Mouse (Mus musculus): ENCODE results near the gene Aqp7.

The Aqp7 gene

GRCm38 (mm10) chr4:41063351-41063750, 15.4 kb upstream of the Aqp7 start:
- no peak for DNase-seq (ENCODE audit: low spot score in 2 of 2)

GRCm38 (mm10) chr4:41057361-41057760, 9.4 kb upstream of the Aqp7 start:
- no peak for DNase-seq (ENCODE audit: low spot score in 2 of 2)

- no peak for DNase-seq (ENCODE audit: low spot score in 2 of 2)
Observed at GRCm38 (mm10) chr4:41056742-41057332, 8.9 kb upstream of the Aqp7 start.

GRCm38 (mm10) chr4:41056253-41056652, 8.3 kb upstream of the Aqp7 start:
- DNase-seq (ENCODE audit: low spot score in 2 of 2) = no peak

GRCm38 (mm10) chr4:41055111-41055510, 7.2 kb upstream of the Aqp7 start:
- no peak for DNase-seq (ENCODE audit: low spot score in 2 of 2)

- no peak for DNase-seq (ENCODE audit: low spot score in 2 of 2)
Observed at GRCm38 (mm10) chr4:41051781-41052180, 3.8 kb upstream of the Aqp7 start.

GRCm38 (mm10) chr4:41050726-41051675, 3.1 kb upstream of the Aqp7 start:
- DNase-seq (ENCODE audit: low spot score in 2 of 2) = peak; percentile 75 to 79

- DNase-seq (ENCODE audit: low spot score in 2 of 2) = no peak
Observed at GRCm38 (mm10) chr4:41048926-41049325, 987 bp upstream of the Aqp7 start.

GRCm38 (mm10) chr4:41046254-41046795, 1.6 kb downstream of the Aqp7 start:
- no peak for DNase-seq (ENCODE audit: low spot score in 2 of 2)

GRCm38 (mm10) chr4:41045288-41045687, 2.7 kb downstream of the Aqp7 start:
- no peak for DNase-seq (ENCODE audit: low spot score in 2 of 2)

- DNase-seq (ENCODE audit: low spot score in 2 of 2) = no peak
Observed at GRCm38 (mm10) chr4:41043961-41044360, 4.0 kb downstream of the Aqp7 start.

GRCm38 (mm10) chr4:41042880-41043279, 5.1 kb downstream of the Aqp7 start:
- no peak for DNase-seq (ENCODE audit: low spot score in 2 of 2)

GRCm38 (mm10) chr4:41040983-41041382, 7.0 kb downstream of the Aqp7 start:
- no peak for DNase-seq (ENCODE audit: low spot score in 2 of 2)

GRCm38 (mm10) chr4:41037942-41038341, 10.0 kb downstream of the Aqp7 start:
- DNase-seq (ENCODE audit: low spot score in 2 of 2) = no peak

- DNase-seq (ENCODE audit: low spot score in 2 of 2) = no peak
Observed at GRCm38 (mm10) chr4:41031242-41031641, 16.7 kb downstream of the Aqp7 start.

- no peak for DNase-seq (ENCODE audit: low spot score in 2 of 2)
Observed at GRCm38 (mm10) chr4:41029372-41029771, 18.6 kb downstream of the Aqp7 start.

GRCm38 (mm10) chr4:41028272-41028671, 19.7 kb downstream of the Aqp7 start:
- DNase-seq (ENCODE audit: low spot score in 2 of 2) = no peak

GRCm38 (mm10) chr4:41027872-41028271, 20.1 kb downstream of the Aqp7 start:
- DNase-seq (ENCODE audit: low spot score in 2 of 2) = no peak

- DNase-seq (ENCODE audit: low spot score in 2 of 2) = no peak
Observed at GRCm38 (mm10) chr4:41026086-41026787, 21.7 kb downstream of the Aqp7 start.

- no peak for DNase-seq (ENCODE audit: low spot score in 2 of 2)
Observed at GRCm38 (mm10) chr4:41021094-41021493, 26.8 kb downstream of the Aqp7 start.

GRCm38 (mm10) chr4:41015798-41016197, 32.1 kb downstream of the Aqp7 start:
- DNase-seq (ENCODE audit: low spot score in 2 of 2) = no peak

- no peak for DNase-seq (ENCODE audit: low spot score in 2 of 2)
Observed at GRCm38 (mm10) chr4:41013351-41013750, 34.6 kb downstream of the Aqp7 start.

Data from urinary bladder, adult 18-20 months (tissue).